Mouse (Mus musculus) C2C12 (cell line): ENCODE data around the gene Serhl. TPM values are rescaled to one million over a fixed set of nuclear protein-coding genes. Genes with fewer than 3 reads are reported as not detected.
A peak's percentile ranks its signal among the peaks of the same experiment; 100 is the strongest.
"Not testable (repeated sequence)": the region's sequence is repeated elsewhere in the genome, so short reads cannot be mapped to it uniquely, and the experiment has no call there.

Experiments used
- H3K27me3 ChIP-seq: one replicate; pipeline ENCODE4 v1.6.1; 2011; ENCODE audit not compliant: control insufficient read depth, insufficient read depth, insufficient read length
- H3K36me3 ChIP-seq: one replicate; pipeline ENCODE4 v1.6.1; 2011; ENCODE audit not compliant: control insufficient read depth, insufficient read depth
- H3K4me3 ChIP-seq: one replicate; pipeline ENCODE4 v1.5.1; 2011; ENCODE audit warnings: mild to moderate bottlenecking, control low read depth; ENCODE audit not compliant: poor library complexity, insufficient read depth, severe bottlenecking
- H3K79me2 ChIP-seq: one replicate; pipeline ENCODE4 v1.6.1; 2011; ENCODE audit not compliant: control insufficient read depth, insufficient read depth
- H3K79me3 ChIP-seq: one replicate; pipeline ENCODE4 v1.6.1; 2011; ENCODE audit warnings: low read depth, control low read depth
- H3ac ChIP-seq: one replicate; pipeline ENCODE3; 2011; ENCODE audit warnings: low read depth; ENCODE audit not compliant: control insufficient read depth, insufficient read length
- CEBPB ChIP-seq: IDR thresholded peaks from one replicate; pipeline ENCODE4 v1.6.1; 2011; ENCODE audit warnings: low read depth, mild to moderate bottlenecking, control low read depth, moderate library complexity
- CTCF ChIP-seq: IDR thresholded peaks from one replicate; pipeline ENCODE4 v1.5.1; 2011; ENCODE audit not compliant: control insufficient read depth, insufficient read depth, insufficient read length
- FOSL1 ChIP-seq: IDR thresholded peaks from one replicate; pipeline ENCODE4 v1.8.0; 2011; ENCODE audit warnings: mild to moderate bottlenecking, low read length; ENCODE audit not compliant: poor library complexity, insufficient read depth, severe bottlenecking
- MAX ChIP-seq: IDR thresholded peaks from one replicate; pipeline ENCODE4 v1.6.1; 2011; ENCODE audit warnings: mild to moderate bottlenecking, control low read depth
- MYOD1 ChIP-seq: IDR thresholded peaks from one replicate; pipeline ENCODE4 v1.6.1; 2011; ENCODE audit warnings: low read depth; ENCODE audit not compliant: control insufficient read depth, insufficient read length
- MYOG ChIP-seq: IDR thresholded peaks from one replicate; pipeline ENCODE4 v1.6.1; 2011; ENCODE audit not compliant: control insufficient read depth, insufficient read length; ENCODE audit errors: extremely low read depth
- USF1 ChIP-seq: IDR thresholded peaks from one replicate; pipeline ENCODE4 v1.6.1; 2011; ENCODE audit warnings: low read depth, mild to moderate bottlenecking, control low read depth, moderate library complexity
- polyA plus RNA-seq: library from polyadenylated mRNA; unstranded; fragments of >200 nt; fragmentation: generic; extraction: Trizol; gene quantifications from one replicate; pipeline ENCODE4 v1.2.1, GENCODE M21; 2012; ENCODE audit warnings: missing spikeins

Serhl gene
- polyA plus RNA-seq, 1 experiment: 17.8 TPM

DNA sequence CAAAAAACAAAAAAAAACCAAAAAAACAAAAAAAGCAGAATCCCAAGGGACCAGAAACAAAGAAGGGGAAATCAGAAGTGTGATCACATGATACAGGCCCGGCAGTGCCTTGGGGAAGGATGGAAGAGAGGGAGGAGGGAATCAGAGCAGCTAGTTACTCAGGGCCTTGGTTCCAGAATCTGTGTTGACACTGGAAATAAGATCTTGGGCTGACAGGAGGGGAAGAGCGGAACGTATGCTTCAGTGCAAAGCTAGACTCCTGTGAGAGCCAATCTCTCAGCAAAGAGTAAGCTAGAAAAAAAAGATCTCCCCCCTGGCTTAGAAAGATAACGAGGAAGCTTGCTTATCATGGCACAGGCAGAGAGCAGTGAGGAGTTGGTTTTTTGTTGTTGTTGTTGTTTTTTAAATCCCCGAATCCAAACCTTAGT is 30.1 kb upstream of the Serhl start:
- no peaks in the 10 kb centered on the region for H3K36me3 ChIP-seq
- no peaks in the 10 kb centered on the region for H3K79me3 ChIP-seq

GRCm38 (mm10) chr15:83061689-83062088 is 27.6 kb upstream of the Serhl start:
- H3K4me3 ChIP-seq: no peak overlapping the region

More for the DNA sequence above, 30.1 kb upstream of the Serhl start:
- TF ChIP-seq USF1 (no peak), MAX (no peak)
- H3K79me2 ChIP-seq: no peaks in the 10 kb centered on the region
- H3K4me3 ChIP-seq: no peak overlapping the region
- H3K27me3 ChIP-seq: peaks cover 33% of the 10 kb centered on the region
- H3ac ChIP-seq: no peak overlapping the region

GRCm38 (mm10) chr15:83062582-83062981 is 26.7 kb upstream of the Serhl start:
- not testable (repeated sequence) for H3K4me3 ChIP-seq

More at GRCm38 (mm10) chr15:83061689-83062088, 27.6 kb upstream of the Serhl start:
- Histone ChIP-seq H3K27me3 (peaks cover 22% of the 10 kb centered on the region), H3K79me3 (no peaks in the 10 kb centered on the region), H3ac (no peak overlapping the region), H3K79me2 (no peaks in the 10 kb centered on the region), H3K36me3 (no peaks in the 10 kb centered on the region)
- no peak for TF ChIP-seq FOSL1
- no peak for TF ChIP-seq CEBPB
- no peak for TF ChIP-seq USF1
- TF ChIP-seq MYOG: no peak
- no peak for TF ChIP-seq MYOD1
- TF ChIP-seq CTCF: no peak
- no peak for TF ChIP-seq MAX

GRCm38 (mm10) chr15:83065543-83065942 is 23.8 kb upstream of the Serhl start:
- Histone ChIP-seq H3K27me3 (peaks cover 10% of the 10 kb centered on the region), H3ac (no peak overlapping the region), H3K79me2 (no peaks in the 10 kb centered on the region), H3K4me3 (no peak overlapping the region), H3K36me3 (no peaks in the 10 kb centered on the region), H3K79me3 (no peaks in the 10 kb centered on the region)
- TF ChIP-seq USF1: peak; percentile 60
- no peak for TF ChIP-seq MYOG

More at GRCm38 (mm10) chr15:83062582-83062981, 26.7 kb upstream of the Serhl start:
- H3K79me3 ChIP-seq, H3K79me2 ChIP-seq, H3ac ChIP-seq, H3K36me3 ChIP-seq: not testable (repeated sequence)
- peaks cover 15% of the 10 kb centered on the region for H3K27me3 ChIP-seq

DNA sequence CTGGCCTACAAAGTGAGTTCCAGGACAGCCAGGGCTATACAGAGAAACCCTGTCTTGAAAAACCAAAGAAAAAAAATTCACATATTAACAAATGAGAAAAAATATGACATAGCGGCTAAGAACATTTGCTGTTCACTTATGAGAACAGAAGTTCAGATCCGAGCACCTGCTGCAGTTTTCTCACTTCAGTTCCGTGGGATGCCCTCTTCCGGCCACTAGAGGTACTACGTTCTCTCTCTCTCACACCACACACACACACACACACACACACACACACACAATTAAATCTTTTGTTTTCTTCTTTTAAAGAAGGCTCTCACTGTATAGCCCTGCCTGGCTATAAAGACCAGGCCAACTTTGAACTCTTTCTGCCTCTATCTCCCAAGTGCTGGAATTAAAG is 21.0 kb upstream of the Serhl start:
- Histone ChIP-seq H3K79me3 (no peaks in the 10 kb centered on the region), H3K36me3 (no peaks in the 10 kb centered on the region), H3K27me3 (no peaks in the 10 kb centered on the region), H3K79me2 (no peaks in the 10 kb centered on the region), H3K4me3 (no peak overlapping the region), H3ac (no peak overlapping the region)
- TF ChIP-seq CEBPB: no peak
- no peak for TF ChIP-seq MYOG
- TF ChIP-seq MYOD1: no peak
- TF ChIP-seq FOSL1: no peak
- TF ChIP-seq USF1: no peak
- TF ChIP-seq CTCF: no peak

DNA sequence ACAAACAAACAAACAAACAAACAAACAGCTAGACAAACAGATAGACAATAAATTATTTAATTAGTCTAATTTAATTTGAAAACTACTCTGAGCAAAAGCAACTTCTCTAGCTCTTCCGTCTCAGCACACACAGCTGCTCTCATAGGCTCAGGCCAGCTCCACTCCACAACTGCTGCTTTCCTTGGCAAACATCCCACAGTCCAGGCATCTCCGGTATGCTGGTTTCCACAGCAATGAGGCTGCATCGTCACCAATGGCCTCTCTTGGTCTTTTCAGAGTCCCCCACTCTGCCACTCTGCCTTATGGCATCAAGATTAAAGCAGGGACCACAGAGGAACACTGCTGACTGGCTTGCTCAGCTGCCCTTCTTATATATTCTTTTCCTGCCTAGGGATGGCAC is 18.4 kb upstream of the Serhl start:
- Histone ChIP-seq H3K79me2 (no peaks in the 10 kb centered on the region), H3ac (no peak overlapping the region), H3K79me3 (no peaks in the 10 kb centered on the region), H3K27me3 (peaks cover 9% of the 10 kb centered on the region), H3K4me3 (no peak overlapping the region), H3K36me3 (no peaks in the 10 kb centered on the region)
- TF ChIP-seq MYOD1 (no peak), FOSL1 (no peak), MYOG (no peak), MAX (no peak), USF1 (no peak), CTCF (no peak), CEBPB (no peak)

- Histone ChIP-seq H3K79me2 (no peaks in the 10 kb centered on the region), H3K4me3 (no peak overlapping the region), H3K79me3 (no peaks in the 10 kb centered on the region), H3ac (no peak overlapping the region), H3K36me3 (no peaks in the 10 kb centered on the region), H3K27me3 (peaks cover 17% of the 10 kb centered on the region)
- TF ChIP-seq CEBPB: no peak
- no peak for TF ChIP-seq MAX
- TF ChIP-seq CTCF: no peak
- TF ChIP-seq MYOD1: no peak
- TF ChIP-seq FOSL1: no peak
- TF ChIP-seq USF1: no peak
- TF ChIP-seq MYOG: no peak
Observed at GRCm38 (mm10) chr15:83071752-83072151, 17.6 kb upstream of the Serhl start.
